Mouse (Mus musculus) right cerebral cortex, postnatal 36 days (tissue): Measurements from ENCODE around the gene Mthfd1l.

ENCODE experiments used
- DNase-seq, 2 experiments: peaks; one replicate each; pipeline ENCODE4 v3.0.0; 2022; ENCODE audit warnings: low spot score in 2 of 2, mixed read lengths in 1 of 2

The Mthfd1l gene

DNA sequence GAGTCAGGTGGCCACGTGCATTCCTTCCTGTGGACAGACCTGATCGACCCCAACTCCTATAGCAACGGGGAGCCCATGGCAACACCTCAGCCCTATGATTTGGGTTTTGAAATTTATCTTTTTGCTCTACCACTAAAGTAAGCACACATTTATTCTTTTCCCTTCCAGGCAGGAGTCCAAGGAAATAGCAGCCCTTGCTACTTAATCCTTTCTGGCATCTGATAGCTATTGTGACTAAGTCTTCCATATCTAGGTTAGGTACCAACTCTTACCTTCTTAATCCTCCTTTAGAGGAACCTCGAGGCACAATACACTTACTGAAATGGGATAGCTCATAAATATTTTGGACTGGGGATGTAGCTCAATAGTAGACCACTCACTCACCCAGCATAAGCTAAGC lies 180.1 kb downstream of the Mthfd1l start:
- no peak for DNase-seq

GRCm38 (mm10) chr10:4154035-4154434 lies 181.1 kb downstream of the Mthfd1l start:
- DNase-seq: no peak

- DNase-seq: no peak
Measured at GRCm38 (mm10) chr10:4155521-4155920, 182.6 kb downstream of the Mthfd1l start.

DNA sequence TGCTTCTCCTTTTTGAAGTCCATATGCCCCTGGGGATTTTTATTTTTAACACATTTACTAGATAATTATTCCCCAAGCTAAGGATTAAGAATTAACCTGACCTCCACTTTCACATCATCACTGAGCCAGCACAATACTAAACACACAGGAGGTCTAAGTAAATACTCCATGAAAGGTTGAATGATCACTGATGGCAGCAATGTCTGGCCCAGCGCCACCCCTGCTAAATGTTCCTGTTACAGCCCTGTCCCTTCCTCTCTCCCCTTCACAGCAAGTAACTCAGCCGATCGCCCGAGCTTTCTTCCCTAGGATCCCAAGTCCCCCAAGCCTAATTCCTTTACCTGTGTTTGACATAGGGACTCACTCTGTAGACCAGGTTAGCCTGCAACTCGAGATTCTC lies 185.6 kb downstream of the Mthfd1l start:
- DNase-seq: no peak

- DNase-seq: no peak
Measured at GRCm38 (mm10) chr10:4159541-4160090, 186.7 kb downstream of the Mthfd1l start.

DNA sequence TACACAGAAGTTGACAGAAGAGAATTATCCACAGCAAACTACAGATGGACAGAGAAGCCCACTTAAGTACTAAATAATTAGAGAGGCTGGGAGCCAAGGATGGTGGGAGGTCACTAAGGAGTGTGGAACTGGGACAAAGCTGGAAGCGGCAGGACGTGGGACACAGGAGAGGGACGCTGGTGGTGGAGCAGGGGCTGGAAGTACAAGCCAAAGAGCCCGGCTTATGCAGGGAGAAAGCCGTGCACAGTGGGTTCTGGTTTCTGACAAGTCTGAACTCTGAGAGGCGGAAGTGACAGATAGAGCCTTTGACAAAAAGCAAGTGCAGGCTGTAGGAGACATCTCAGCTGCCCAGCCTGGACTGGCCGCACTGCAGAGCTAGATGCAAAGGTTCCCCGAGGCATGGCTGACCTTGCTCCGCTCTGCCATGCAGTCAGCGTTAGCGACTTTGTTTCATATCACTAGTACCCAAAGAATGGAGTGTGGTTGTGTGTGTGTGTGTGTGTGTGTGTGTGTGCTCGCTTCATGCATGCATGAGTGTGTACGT lies 187.4 kb downstream of the Mthfd1l start:
- DNase-seq: no peak

GRCm38 (mm10) chr10:4162049-4162448 lies 189.1 kb downstream of the Mthfd1l start:
- no peak for DNase-seq

GRCm38 (mm10) chr10:4162976-4163375 lies 190.1 kb downstream of the Mthfd1l start:
- DNase-seq: no peak

DNA sequence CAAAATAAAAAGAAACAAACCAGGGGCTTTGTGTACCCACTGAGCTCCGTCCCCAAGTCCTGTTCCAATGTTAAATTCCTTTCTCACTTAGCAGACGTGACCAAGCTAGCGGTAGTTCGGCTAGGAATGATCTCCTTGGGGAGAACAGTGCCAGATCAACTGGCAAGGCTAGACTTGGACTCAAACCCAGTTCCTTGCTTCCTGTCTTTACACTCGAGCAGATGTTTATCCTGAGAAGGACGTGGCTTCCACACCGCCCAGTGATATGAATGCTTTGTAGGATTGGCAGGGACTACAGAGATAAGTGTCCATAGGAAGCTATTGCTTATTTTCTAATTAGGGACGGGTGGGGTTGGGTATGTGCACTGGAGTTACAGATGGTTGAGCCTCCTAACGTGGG lies 191.8 kb downstream of the Mthfd1l start:
- DNase-seq: no peak

GRCm38 (mm10) chr10:4168222-4168798 lies 195.4 kb downstream of the Mthfd1l start:
- no peak for DNase-seq

- DNase-seq: no peak
Measured at GRCm38 (mm10) chr10:4174229-4174628, 201.3 kb downstream of the Mthfd1l start.

GRCm38 (mm10) chr10:4174717-4175116 lies 201.8 kb downstream of the Mthfd1l start:
- DNase-seq: no peak

GRCm38 (mm10) chr10:4177285-4177684 lies 204.4 kb downstream of the Mthfd1l start:
- DNase-seq: no peak

GRCm38 (mm10) chr10:4179049-4179790 lies 206.3 kb downstream of the Mthfd1l start:
- DNase-seq: no peak

DNA sequence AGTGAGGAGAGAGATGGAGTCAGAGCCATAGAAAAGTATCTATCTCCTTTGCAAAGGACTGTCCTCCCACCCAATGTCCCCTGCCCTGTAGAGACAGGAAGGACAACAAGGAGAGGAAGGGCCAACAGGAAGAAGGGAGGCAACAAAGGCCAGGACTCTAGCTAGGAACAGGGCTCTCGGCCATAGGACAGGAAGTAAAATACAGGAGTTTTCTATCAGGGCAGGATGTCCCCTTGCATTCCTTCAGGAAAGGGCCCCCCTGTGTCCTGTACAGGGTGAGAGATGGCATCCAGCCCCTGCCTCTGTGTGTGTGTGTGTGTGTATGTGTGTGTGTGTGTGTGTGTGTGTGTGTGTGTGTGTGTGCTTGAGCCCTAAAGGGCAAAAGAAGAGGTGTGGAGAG lies 209.0 kb downstream of the Mthfd1l start:
- DNase-seq: no peak

DNA sequence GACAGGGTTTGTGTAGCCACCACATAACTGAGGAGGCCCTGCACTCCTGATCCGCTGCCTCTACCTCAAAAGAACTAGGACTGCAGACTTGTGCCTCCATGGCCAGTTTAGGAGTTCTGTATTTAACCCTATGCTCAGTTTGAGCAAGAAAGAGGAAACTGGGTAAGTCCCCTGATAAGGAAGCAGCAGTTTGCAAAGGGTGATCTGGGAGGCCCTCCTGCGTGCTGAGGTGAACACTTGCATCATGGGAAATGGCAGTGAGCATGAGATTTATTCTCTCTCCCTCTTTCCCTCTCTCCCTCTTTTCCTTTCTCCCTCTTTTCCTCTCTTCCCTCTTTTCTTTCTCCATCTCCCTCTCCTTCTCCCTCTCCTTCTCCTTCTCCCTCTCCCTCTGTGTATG lies 209.5 kb downstream of the Mthfd1l start:
- DNase-seq: no peak

- no peak for DNase-seq
Measured at GRCm38 (mm10) chr10:4188614-4189402, 215.9 kb downstream of the Mthfd1l start.

DNA sequence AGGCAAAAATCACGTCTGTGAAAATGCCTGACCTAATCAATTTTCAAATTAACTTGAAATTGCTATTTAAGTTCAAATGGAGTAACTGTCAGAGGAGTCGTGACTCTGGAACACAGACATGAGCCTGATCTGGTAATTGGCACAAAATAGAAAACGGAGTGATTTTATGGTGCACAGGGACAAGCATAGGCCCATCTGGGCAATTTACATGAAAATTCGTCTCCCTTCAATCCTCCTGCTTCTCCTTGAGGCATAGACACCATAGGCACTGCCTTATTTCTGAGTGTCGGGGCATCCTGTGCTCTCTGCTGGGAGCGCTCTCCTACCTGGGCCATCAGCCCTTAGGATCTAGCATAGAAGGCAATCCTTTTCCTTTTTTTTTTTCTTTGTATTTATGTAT lies 216.5 kb downstream of the Mthfd1l start:
- DNase-seq: no peak

DNA sequence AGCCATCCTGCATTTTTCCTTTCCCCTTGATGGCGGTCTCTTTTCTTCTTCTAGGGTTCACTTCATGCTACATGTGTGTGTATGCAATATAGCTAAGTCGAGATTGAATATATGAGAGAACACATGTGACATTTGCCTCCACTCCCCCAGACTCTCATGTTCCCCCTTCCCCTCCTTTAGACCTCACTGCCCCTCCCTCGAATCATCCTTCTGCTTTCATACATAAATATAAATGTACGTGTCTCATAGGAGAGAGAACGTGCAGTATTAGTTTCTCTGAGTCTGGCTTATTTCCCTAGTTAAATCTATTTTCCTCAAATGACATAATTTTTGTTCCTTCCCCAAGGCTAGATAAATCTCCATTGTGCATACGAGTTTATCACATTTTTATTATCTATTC lies 226.1 kb downstream of the Mthfd1l start:
- no peak for DNase-seq

- DNase-seq: no peak
Measured at GRCm38 (mm10) chr10:4199926-4200325, 227.0 kb downstream of the Mthfd1l start.

DNA sequence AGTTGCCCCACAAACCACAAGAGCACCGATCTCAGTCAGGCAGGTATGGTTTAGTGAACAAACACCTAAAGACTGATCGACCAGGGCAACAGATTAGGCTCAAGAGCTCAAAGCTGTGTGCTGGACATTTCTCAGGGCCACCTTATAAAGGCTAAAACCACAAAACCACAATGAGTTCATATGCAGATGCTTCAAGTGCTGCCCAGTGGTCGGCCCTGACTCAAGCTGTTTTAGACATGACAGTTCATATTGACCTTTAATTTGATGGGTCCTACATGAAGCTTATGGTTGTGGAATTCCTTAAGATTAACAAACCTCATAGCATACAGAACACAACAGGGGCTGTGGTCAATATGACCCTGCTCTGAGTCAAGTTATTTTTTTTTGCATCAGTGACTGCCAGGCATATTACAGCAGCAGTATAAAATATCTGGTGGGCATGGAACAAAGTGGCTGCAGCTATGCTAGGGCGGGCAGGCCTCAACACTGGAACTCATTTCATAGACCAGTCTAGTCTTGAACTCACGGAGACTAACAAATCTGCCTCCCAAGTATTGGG lies 227.7 kb downstream of the Mthfd1l start:
- no peak for DNase-seq

DNA sequence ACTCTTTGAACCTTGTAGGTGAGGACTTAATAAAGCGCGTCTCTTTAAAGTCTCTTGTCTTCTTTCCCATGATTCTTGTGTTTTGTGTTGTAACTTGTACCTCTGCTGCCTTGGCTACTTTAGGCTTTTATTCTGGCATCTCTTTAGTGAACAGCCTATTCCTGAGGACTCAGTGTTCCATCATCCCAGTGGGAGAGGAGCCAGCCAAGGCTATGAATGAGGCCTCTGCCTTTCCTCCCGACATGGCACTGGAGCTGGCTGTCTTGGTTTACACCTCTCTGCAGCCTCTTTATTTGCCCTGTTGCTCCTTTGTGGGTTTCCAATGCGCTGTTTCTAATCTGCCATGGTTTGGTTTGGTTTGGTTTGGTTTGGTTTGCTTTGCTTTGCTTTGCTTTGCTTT lies 228.2 kb downstream of the Mthfd1l start:
- DNase-seq: no peak
